Mouse (Mus musculus) brain, embryonic 14.5 days (tissue): ENCODE measurements around the gene Desi1.

Experiments used
- CTCF ChIP-seq: fragments of 200-500 bp; IDR thresholded peaks from 2 replicates; pipeline ENCODE4 v1.5.1; 2012; ENCODE audit warnings: inconsistent platforms, mild to moderate bottlenecking, moderate library complexity, borderline replicate concordance; ENCODE audit not compliant: insufficient read depth, insufficient read length; ENCODE audit errors: extremely low read depth
- POLR2A ChIP-seq: fragments of 200-500 bp; IDR thresholded peaks from 2 replicates; pipeline ENCODE4 v1.6.1; 2012; ENCODE audit warnings: mild to moderate bottlenecking, inconsistent platforms, borderline replicate concordance; ENCODE audit not compliant: poor library complexity, insufficient read depth, insufficient read length, severe bottlenecking; ENCODE audit errors: extremely low read depth

DNA sequence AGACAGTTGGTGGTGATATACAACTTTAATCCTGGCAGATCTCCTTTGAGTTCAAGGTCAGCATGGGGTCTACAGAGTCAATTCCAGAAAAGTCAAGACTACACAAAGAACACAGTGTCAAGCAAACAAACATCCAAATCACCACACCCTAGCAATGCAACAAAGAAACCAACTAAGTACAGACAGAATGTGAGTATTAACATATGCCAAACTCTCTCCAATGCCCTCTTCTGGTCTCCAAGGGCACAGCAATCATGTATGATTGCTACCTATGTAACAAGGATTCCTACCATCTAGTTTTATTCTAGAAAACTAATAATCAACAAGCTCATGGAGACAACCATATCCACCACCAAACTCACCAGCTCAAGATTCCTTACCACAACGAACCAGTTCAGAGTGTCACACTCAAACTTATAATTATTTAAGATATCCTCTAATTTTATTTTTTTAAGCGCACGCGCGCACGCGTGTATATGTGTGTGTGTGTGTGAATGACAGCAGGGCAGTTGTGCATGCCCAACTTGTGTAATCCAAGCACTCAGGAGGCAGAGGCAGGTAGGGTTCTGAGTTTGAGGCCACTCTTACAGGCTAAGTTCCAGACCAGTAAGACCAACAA is 10.6 kb upstream of the Desi1 start:
- TF ChIP-seq POLR2A, result no peak
- TF ChIP-seq CTCF, result no peak
